Mouse (Mus musculus) heart, embryonic 15.5 days (tissue): ENCODE results near the gene Prkn. TPM values are rescaled to one million over a fixed set of nuclear protein-coding genes. Genes with fewer than 3 reads are reported as not detected.
A peak's percentile ranks its signal among the peaks of the same experiment; 100 is the strongest.

Experiments used
- ATAC-seq: fragments of 200-750 bp; cut with Nextera tagmentation; replicated peaks from 2 replicates; pipeline ENCODE4 v1.8.0; 2017; ENCODE audit warnings: low read depth, moderate TSS enrichment; ENCODE audit not compliant: insufficient number of reproducible peaks, insufficient read depth, low FRiP score
- H3K27ac ChIP-seq: fragments of 300-500 bp; sonication (generic); 2 replicates; pipeline ENCODE4 v1.5.1; 2015; ENCODE audit warnings: mild to moderate bottlenecking, inconsistent platforms
- H3K27me3 ChIP-seq: fragments of 300-500 bp; sonication (generic); 2 replicates; pipeline ENCODE4 v1.6.1; 2015; ENCODE audit warnings: inconsistent platforms
- H3K36me3 ChIP-seq: fragments of 300-500 bp; sonication (generic); 2 replicates; pipeline ENCODE4 v1.6.1; 2015; ENCODE audit warnings: mild to moderate bottlenecking, inconsistent platforms
- H3K4me1 ChIP-seq: fragments of 300-500 bp; sonication (generic); replicated peaks from 2 replicates; pipeline ENCODE4 v1.6.1; 2015; ENCODE audit warnings: inconsistent platforms
- H3K4me2 ChIP-seq: fragments of 300-500 bp; sonication (generic); 2 replicates; pipeline ENCODE4 v1.6.1; 2015; ENCODE audit warnings: inconsistent platforms, mild to moderate bottlenecking, moderate library complexity
- H3K4me3 ChIP-seq: fragments of 300-500 bp; sonication (generic); 2 replicates; pipeline ENCODE4 v1.5.1; 2015; ENCODE audit warnings: mild to moderate bottlenecking, inconsistent platforms
- H3K9ac ChIP-seq: fragments of 300-500 bp; sonication (generic); 2 replicates; pipeline ENCODE4 v1.6.1; 2015; ENCODE audit warnings: mild to moderate bottlenecking, inconsistent platforms
- H3K9me3 ChIP-seq: fragments of 300-500 bp; sonication (generic); replicated peaks from 2 replicates; pipeline ENCODE4 v1.6.1; 2016; ENCODE audit warnings: inconsistent platforms
- WGBS: fragments of 180-500 bp; shearing (Covaris S2); methylation state at CpG from one replicate; pipeline ENCODE4 v1.1.7; 2015; ENCODE audit warnings: mixed read lengths; 5-methylcytosine and 5-hydroxymethylcytosine counted together
- polyA plus RNA-seq: library from polyadenylated mRNA; unstranded; fragments of >200 nt; fragmentation: Nextera tagmentation; extraction: Ambion mirVana; gene quantifications from 2 replicates; pipeline ENCODE4 v1.2.1, GENCODE M21; 2015

The Prkn gene
- polyA plus RNA-seq, 1 experiment from 2014 or later: 2.1 TPM

- 38% methylated on average over 1 of the region's 1 CpGs for WGBS
- H3K27ac ChIP-seq: no peak overlapping the region
- ATAC-seq: no peak
- H3K9ac ChIP-seq: no peak overlapping the region
- H3K4me2 ChIP-seq: no peak overlapping the region
- H3K4me3 ChIP-seq: no peak overlapping the region
- no peaks in the 10 kb centered on the region for H3K4me1 ChIP-seq
- no peaks in the 10 kb centered on the region for H3K36me3 ChIP-seq
- no peaks in the 10 kb centered on the region for H3K9me3 ChIP-seq
- H3K27me3 ChIP-seq: 0 out of 2 replicates have a peak, but pooled peaks cover 2% of the 10 kb centered on the region
These were observed 512.8 kb downstream of the Prkn start for GRCm38 (mm10) chr17:11352778-11353552.

- no peak overlapping the region for H3K9ac ChIP-seq
- no peak overlapping the region for H3K4me3 ChIP-seq
- WGBS: 87% methylated on average over 4 of the region's 4 CpGs
- H3K36me3 ChIP-seq: no peaks in the 10 kb centered on the region
- no peaks in the 10 kb centered on the region for H3K9me3 ChIP-seq
- H3K4me2 ChIP-seq: no peak overlapping the region
- H3K27ac ChIP-seq: no peak overlapping the region
- no peak for ATAC-seq
- H3K4me1 ChIP-seq: no peaks in the 10 kb centered on the region
- H3K27me3 ChIP-seq: 0 out of 2 replicates have a peak, but pooled peaks cover 2% of the 10 kb centered on the region
These were observed 513.4 kb downstream of the Prkn start for GRCm38 (mm10) chr17:11353553-11353945.

GRCm38 (mm10) chr17:11354348-11354747 lies 514.2 kb downstream of the Prkn start:
- 0 out of 2 replicates have a peak, but pooled peaks cover 2% of the 10 kb centered on the region for H3K27me3 ChIP-seq
- WGBS: 65% methylated on average over 7 of the region's 7 CpGs
- H3K4me3 ChIP-seq: no peak overlapping the region
- no peak overlapping the region for H3K9ac ChIP-seq
- H3K9me3 ChIP-seq: no peaks in the 10 kb centered on the region
- ATAC-seq: no peak
- H3K4me1 ChIP-seq: no peaks in the 10 kb centered on the region
- H3K27ac ChIP-seq: no peak overlapping the region
- H3K4me2 ChIP-seq: no peak overlapping the region
- H3K36me3 ChIP-seq: no peaks in the 10 kb centered on the region

GRCm38 (mm10) chr17:11375461-11375860 lies 535.3 kb downstream of the Prkn start:
- Histone ChIP-seq H3K4me2 (no peak overlapping the region), H3K36me3 (no peaks in the 10 kb centered on the region), H3K27ac (no peak overlapping the region), H3K4me1 (no peaks in the 10 kb centered on the region), H3K27me3 (no peaks in the 10 kb centered on the region), H3K4me3 (no peak overlapping the region), H3K9ac (no peak overlapping the region), H3K9me3 (no peaks in the 10 kb centered on the region)
- 77% methylated on average over 2 of the region's 2 CpGs for WGBS
- no peak for ATAC-seq

GRCm38 (mm10) chr17:11383364-11383962 lies 543.3 kb downstream of the Prkn start:
- Histone ChIP-seq H3K27me3 (no peaks in the 10 kb centered on the region), H3K9ac (no peak overlapping the region), H3K9me3 (no peaks in the 10 kb centered on the region), H3K4me1 (no peaks in the 10 kb centered on the region), H3K27ac (no peak overlapping the region), H3K4me3 (no peak overlapping the region), H3K4me2 (no peak overlapping the region), H3K36me3 (no peaks in the 10 kb centered on the region)
- ATAC-seq: no peak
- 73% methylated on average over 8 of the region's 8 CpGs for WGBS

- Histone ChIP-seq H3K27me3 (no peaks in the 10 kb centered on the region), H3K4me2 (no peak overlapping the region), H3K9ac (no peak overlapping the region), H3K4me1 (no peaks in the 10 kb centered on the region), H3K9me3 (no peaks in the 10 kb centered on the region), H3K4me3 (no peak overlapping the region), H3K27ac (no peak overlapping the region), H3K36me3 (no peaks in the 10 kb centered on the region)
- WGBS: 74% methylated on average over 4 of the region's 4 CpGs
- ATAC-seq: no peak
These were observed 545.1 kb downstream of the Prkn start for GRCm38 (mm10) chr17:11385246-11385645.

- Histone ChIP-seq H3K9ac (no peak overlapping the region), H3K4me2 (no peak overlapping the region), H3K27ac (no peak overlapping the region), H3K4me3 (no peak overlapping the region), H3K36me3 (no peaks in the 10 kb centered on the region), H3K27me3 (no peaks in the 10 kb centered on the region), H3K4me1 (peaks cover 5% of the 10 kb centered on the region; the same call in 1 of the 2 replicates), H3K9me3 (no peaks in the 10 kb centered on the region)
- no peak for ATAC-seq
- 60% methylated on average over 11 of the region's 11 CpGs for WGBS
These were observed 552.6 kb downstream of the Prkn start for GRCm38 (mm10) chr17:11392622-11393294.

- ATAC-seq: peak; percentile 60; the same call in 1 of the 2 replicates
- Histone ChIP-seq H3K4me3 (no peak overlapping the region), H3K27me3 (no peaks in the 10 kb centered on the region), H3K9ac (no peak overlapping the region), H3K9me3 (no peaks in the 10 kb centered on the region), H3K4me2 (no peak overlapping the region), H3K36me3 (no peaks in the 10 kb centered on the region), H3K4me1 (peaks cover 5% of the 10 kb centered on the region; the same call in 1 of the 2 replicates), H3K27ac (no peak overlapping the region)
- WGBS: 46% methylated on average over 6 of the region's 6 CpGs
These were observed 554.4 kb downstream of the Prkn start for GRCm38 (mm10) chr17:11394607-11395006.

- Histone ChIP-seq H3K4me3 (no peak overlapping the region), H3K4me2 (no peak overlapping the region), H3K9ac (no peak overlapping the region), H3K4me1 (peaks cover 5% of the 10 kb centered on the region; the same call in 1 of the 2 replicates), H3K27ac (no peak overlapping the region), H3K27me3 (no peaks in the 10 kb centered on the region), H3K9me3 (no peaks in the 10 kb centered on the region), H3K36me3 (no peaks in the 10 kb centered on the region)
- no peak for ATAC-seq
- WGBS: 84% methylated on average over 4 of the region's 4 CpGs
These were observed 557.5 kb downstream of the Prkn start for GRCm38 (mm10) chr17:11397678-11398077.

- Histone ChIP-seq H3K4me2 (no peak overlapping the region), H3K36me3 (no peaks in the 10 kb centered on the region), H3K4me3 (no peak overlapping the region), H3K27me3 (no peaks in the 10 kb centered on the region), H3K27ac (no peak overlapping the region), H3K9ac (no peak overlapping the region), H3K9me3 (no peaks in the 10 kb centered on the region), H3K4me1 (no peaks in the 10 kb centered on the region)
- no peak for ATAC-seq
- WGBS: 78% methylated on average over 2 of the region's 2 CpGs
These were observed 562.2 kb downstream of the Prkn start for GRCm38 (mm10) chr17:11402225-11402875.

GRCm38 (mm10) chr17:11411414-11411813 lies 571.2 kb downstream of the Prkn start:
- Histone ChIP-seq H3K9me3 (no peaks in the 10 kb centered on the region), H3K4me2 (no peak overlapping the region), H3K4me3 (no peak overlapping the region), H3K4me1 (peaks cover 4% of the 10 kb centered on the region; the same call in 1 of the 2 replicates), H3K9ac (no peak overlapping the region), H3K27me3 (no peaks in the 10 kb centered on the region), H3K27ac (no peak overlapping the region), H3K36me3 (no peaks in the 10 kb centered on the region)
- no peak for ATAC-seq
- 24% methylated on average over 10 of the region's 10 CpGs for WGBS
